Mouse (Mus musculus): ENCODE results near the gene Itpkc. TPM values are rescaled to one million over a fixed set of nuclear protein-coding genes. Genes with fewer than 3 reads are reported as not detected.

Gene Itpkc
- total RNA-seq, 2 experiments from 2014 or later, result 9.6 to 10.5 TPM

GRCm38 (mm10) chr7:27164112-27164947 lies 64.1 kb downstream of the Itpkc start:
- DNase-seq, result no peak

GRCm38 (mm10) chr7:27163450-27163805 lies 65.0 kb downstream of the Itpkc start:
- DNase-seq, result no peak

DNA sequence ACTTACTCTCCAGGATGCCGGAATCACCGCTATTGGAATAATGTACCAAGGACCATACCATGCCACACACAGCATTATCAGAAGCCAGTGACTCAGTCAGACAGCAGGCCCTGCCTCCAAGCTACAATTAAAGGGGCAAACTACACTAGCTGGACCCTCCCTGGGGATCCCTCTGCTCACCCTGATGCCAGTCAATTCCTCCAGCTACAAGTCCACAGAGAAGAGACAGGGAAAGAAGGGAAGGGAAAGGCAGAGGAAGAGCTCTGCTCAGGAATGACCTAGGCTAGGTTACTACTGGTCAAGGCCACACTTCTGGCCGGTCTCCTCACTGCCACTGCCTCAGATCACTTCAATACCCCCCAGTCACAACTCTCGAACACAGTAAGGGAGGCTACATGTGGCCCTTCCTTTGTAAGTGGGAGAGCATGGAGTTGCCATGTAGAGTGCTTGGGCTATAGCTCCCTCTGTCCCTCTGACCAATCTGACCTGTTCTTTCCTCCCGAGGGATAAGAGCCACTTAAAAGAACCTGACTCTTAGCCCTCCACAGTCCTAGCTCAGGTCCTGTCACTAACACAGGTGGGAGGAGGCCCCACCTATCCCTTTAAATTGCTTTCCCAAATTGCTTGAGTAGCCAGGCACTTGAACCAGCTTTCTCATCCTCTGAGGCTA lies 65.5 kb downstream of the Itpkc start:
- no peak for DNase-seq

DNA sequence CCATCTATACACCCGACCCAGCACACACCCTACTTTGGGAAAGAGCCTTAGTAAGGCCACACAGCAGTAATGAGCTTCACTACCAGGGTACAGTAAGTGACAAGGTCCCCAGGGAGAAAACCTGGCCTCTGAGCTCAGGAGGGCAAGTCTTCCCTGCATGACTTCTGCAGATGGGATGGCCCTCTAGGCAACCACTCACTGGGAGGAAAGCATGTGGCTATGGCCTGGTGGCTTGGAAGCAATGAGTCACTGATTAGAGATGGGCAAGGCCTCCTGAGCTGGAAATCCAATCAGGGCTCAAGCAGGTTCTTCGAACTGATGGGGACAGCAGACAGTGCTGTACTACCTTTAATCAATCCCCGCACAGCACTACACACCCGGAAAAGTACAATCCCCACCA lies 66.7 kb downstream of the Itpkc start:
- DNase-seq, result no peak

DNA sequence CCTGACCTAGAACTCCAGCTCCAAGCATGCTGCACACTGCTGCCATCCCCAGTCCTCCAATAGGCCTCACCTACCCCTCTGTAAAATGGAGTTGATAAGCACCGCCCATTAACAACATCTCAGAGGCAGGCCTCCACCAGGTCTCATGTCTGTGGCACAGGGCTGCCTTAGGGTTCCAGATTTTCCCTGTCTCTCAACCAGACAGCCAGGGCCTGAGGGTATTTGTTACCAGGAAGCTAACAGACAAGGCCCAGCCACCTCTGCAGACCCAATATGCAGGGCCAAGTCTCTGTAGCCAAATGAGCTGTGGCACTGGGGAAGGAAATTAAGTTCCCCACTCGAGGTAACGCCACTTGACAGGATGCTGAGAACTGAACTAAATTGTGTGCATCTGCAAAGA lies 67.5 kb downstream of the Itpkc start:
- no peak for DNase-seq

- peak; percentile 90 for DNase-seq
Measured at GRCm38 (mm10) chr7:27159882-27160281, 68.6 kb downstream of the Itpkc start.

GRCm38 (mm10) chr7:27159256-27159655 lies 69.2 kb downstream of the Itpkc start:
- peak; percentile 46 for DNase-seq

- peak; percentile 10 for DNase-seq
Measured at GRCm38 (mm10) chr7:27158171-27158570, 70.3 kb downstream of the Itpkc start.

Small RNA genes lying within 50 kb of the gene (microRNA-seq; reads per million reads assigned to microRNA genes)
- gene Mir1191 (not detected), gene Mir3101 (not detected)

Other genes starting within 250 kb of the Itpkc start
- 10 to 100 TPM; 22.2 to 44.2 TPM for gene Cyp2a12, start 199.6 kb downstream of the Itpkc start, total RNA-seq (2021)
- gene Cyp2f2, start 108.8 kb downstream of the Itpkc start, total RNA-seq (2021), result 100 to 1,000 TPM; 291 to 323 TPM
- gene Cyp2t4, start 74.9 kb downstream of the Itpkc start, total RNA-seq (2021), result not detected
- gene Egln2, start 61.9 kb downstream of the Itpkc start, total RNA-seq (2021), result 10 to 100 TPM; 88.9 to 90.2 TPM
- gene Rab4b, start 49.8 kb downstream of the Itpkc start, total RNA-seq (2021), result 10 to 100 TPM; 36.1 to 42.0 TPM
- gene Gm21983, start 47.6 kb downstream of the Itpkc start, total RNA-seq (2021), result not detected
- under 1 TPM in 1 of 2 experiments, not detected in 1; 0.69 TPM for gene Mia, start 47.5 kb downstream of the Itpkc start, total RNA-seq (2021)
- gene BC024978, start 32.9 kb downstream of the Itpkc start, total RNA-seq (2021), result 10 to 100 TPM; 16.1 to 18.1 TPM
- 10 to 100 TPM; 59.6 to 66.9 TPM for gene Snrpa, start 32.4 kb downstream of the Itpkc start, total RNA-seq (2021)
- 10 to 100 TPM; 33.1 to 36.8 TPM for gene Coq8b, start 4.4 kb upstream of the Itpkc start, total RNA-seq (2021)
- gene Numbl, start 29.8 kb upstream of the Itpkc start, total RNA-seq (2021), result 10 to 100 TPM; 11.3 to 13.6 TPM
- gene Ltbp4, start 109.0 kb upstream of the Itpkc start, total RNA-seq (2021), result 100 to 1,000 TPM; 107 to 111 TPM
- 10 to 100 TPM; 19.6 to 22.9 TPM for gene Shkbp1, start 127.4 kb upstream of the Itpkc start, total RNA-seq (2021)
- 1 to 10 TPM in 1 of 2 experiments, not detected in 1; 2.5 TPM for gene Gm20479, start 128.8 kb upstream of the Itpkc start, total RNA-seq (2021)
- gene Sptbn4, start 219.0 kb upstream of the Itpkc start, total RNA-seq (2021), result under 1 TPM; 0.70 to 0.81 TPM
- gene Blvrb, start 219.3 kb upstream of the Itpkc start, total RNA-seq (2021), result 10 to 100 TPM; 83.4 TPM
- gene Sertad3, start 245.1 kb upstream of the Itpkc start, total RNA-seq (2021), result 10 to 100 TPM; 13.5 to 15.6 TPM

Data from adrenal gland, postnatal 10 days (tissue).